Mouse (Mus musculus) ES-Bruce4 (cell line): Measurements from ENCODE around the gene Padi3. TPM values are rescaled to one million over a fixed set of nuclear protein-coding genes. Genes with fewer than 3 reads are reported as not detected.

ENCODE experiments used
- H3K27ac ChIP-seq: 2 replicates; pipeline ENCODE4 v1.5.1; 2012; ENCODE audit warnings: low read length, inconsistent platforms; ENCODE audit not compliant: insufficient read depth
- H3K27me3 ChIP-seq: 2 replicates; pipeline ENCODE4 v1.6.1; 2012; ENCODE audit warnings: mild to moderate bottlenecking, low read length, inconsistent platforms; ENCODE audit not compliant: control insufficient read depth, poor library complexity, insufficient read depth, severe bottlenecking
- H3K36me3 ChIP-seq: 2 replicates; pipeline ENCODE4 v1.6.1; 2012; ENCODE audit warnings: inconsistent platforms, mild to moderate bottlenecking, low read length, moderate library complexity; ENCODE audit not compliant: control insufficient read depth, poor library complexity, insufficient read depth, severe bottlenecking
- H3K4me1 ChIP-seq: one replicate; pipeline ENCODE4 v1.8.1; 2011; ENCODE audit warnings: low read length; ENCODE audit not compliant: control insufficient read depth, insufficient read depth
- H3K4me3 ChIP-seq: 2 replicates; pipeline ENCODE4 v1.5.1; 2011; ENCODE audit warnings: low read depth, mild to moderate bottlenecking, low read length
- H3K9ac ChIP-seq: 2 replicates; pipeline ENCODE4 v1.6.1; 2012; ENCODE audit warnings: low read depth, mild to moderate bottlenecking, inconsistent platforms; ENCODE audit not compliant: poor library complexity, severe bottlenecking
- H3K9me3 ChIP-seq: replicated peaks from 2 replicates; pipeline ENCODE4 v1.6.1; 2012; ENCODE audit warnings: mild to moderate bottlenecking, low read length, inconsistent platforms; ENCODE audit not compliant: control insufficient read depth, poor library complexity, insufficient read depth, severe bottlenecking
- CTCF ChIP-seq: IDR thresholded peaks from one replicate; pipeline ENCODE4 v1.8.1; 2011; ENCODE audit warnings: low read depth, low read length
- EP300 ChIP-seq: IDR thresholded peaks from 2 replicates; pipeline ENCODE4 v1.6.1; 2011; ENCODE audit warnings: low read depth, low read length; ENCODE audit not compliant: insufficient read depth
- POLR2A ChIP-seq: IDR thresholded peaks from one replicate; pipeline ENCODE4 v1.8.1; 2011; ENCODE audit warnings: low read length; ENCODE audit not compliant: insufficient read depth
- polyA plus RNA-seq: library from polyadenylated mRNA; stranded (reverse); fragments of >200 nt; gene quantifications from 2 replicates; pipeline ENCODE4 v1.2.4, GENCODE M21; 2011; ENCODE audit warnings: low read depth; ENCODE audit not compliant: missing spikeins, insufficient read depth, insufficient read length

Padi3 gene
- polyA plus RNA-seq, 1 experiment = 2.8 TPM

- Histone ChIP-seq H3K36me3 (no peaks in the 10 kb centered on the region), H3K4me1 (peaks cover 13% of the 10 kb centered on the region), H3K4me3 (peak overlapping the region; percentile 80), H3K27me3 (no peaks in the 10 kb centered on the region), H3K27ac (peak overlapping the region; percentile 27), H3K9ac (peak overlapping the region; percentile 22), H3K9me3 (no peaks in the 10 kb centered on the region)
- TF ChIP-seq POLR2A (peak; percentile 47), EP300 (0 out of 2 replicates have a peak, but pooled peaks have one; percentile 4), CTCF (peak; percentile 31)
Measured at GRCm38 (mm10) chr4:140814241-140815225, 4.1 kb upstream of the Padi3 start.

- Histone ChIP-seq H3K9ac (peak overlapping the region; percentile 22; the same call in 1 of the 2 replicates), H3K4me3 (peak overlapping the region; percentile 80), H3K4me1 (peaks cover 13% of the 10 kb centered on the region), H3K36me3 (no peaks in the 10 kb centered on the region), H3K27ac (peak overlapping the region; percentile 14), H3K9me3 (no peaks in the 10 kb centered on the region), H3K27me3 (no peaks in the 10 kb centered on the region)
- TF ChIP-seq POLR2A (no peak), EP300 (no peak), CTCF (no peak)
Measured at GRCm38 (mm10) chr4:140813358-140814185, 3.1 kb upstream of the Padi3 start.

- no peaks in the 10 kb centered on the region for H3K36me3 ChIP-seq
- H3K9me3 ChIP-seq = no peaks in the 10 kb centered on the region
- H3K4me1 ChIP-seq = peaks cover 13% of the 10 kb centered on the region
- no peaks in the 10 kb centered on the region for H3K27me3 ChIP-seq
- H3K4me3 ChIP-seq = no peak overlapping the region
- H3K9ac ChIP-seq = no peak overlapping the region
- H3K27ac ChIP-seq = no peak overlapping the region
- TF ChIP-seq POLR2A (no peak), EP300 (no peak)
Measured at GRCm38 (mm10) chr4:140812609-140813008, 2.2 kb upstream of the Padi3 start.

- Histone ChIP-seq H3K4me1 (peaks cover 13% of the 10 kb centered on the region), H3K9me3 (no peaks in the 10 kb centered on the region), H3K36me3 (no peaks in the 10 kb centered on the region), H3K27me3 (no peaks in the 10 kb centered on the region), H3K9ac (no peak overlapping the region), H3K4me3 (no peak overlapping the region), H3K27ac (no peak overlapping the region)
- TF ChIP-seq POLR2A (no peak), EP300 (no peak), CTCF (no peak)
Measured at GRCm38 (mm10) chr4:140812191-140812590, 1.7 kb upstream of the Padi3 start.

- Histone ChIP-seq H3K9me3 (no peaks in the 10 kb centered on the region), H3K36me3 (no peaks in the 10 kb centered on the region), H3K27ac (no peak overlapping the region), H3K27me3 (no peaks in the 10 kb centered on the region), H3K4me3 (no peak overlapping the region), H3K9ac (no peak overlapping the region), H3K4me1 (peaks cover 7% of the 10 kb centered on the region)
- TF ChIP-seq CTCF = no peak
- TF ChIP-seq POLR2A = no peak
- no peak for TF ChIP-seq EP300
Measured at GRCm38 (mm10) chr4:140809118-140809517, 1.3 kb downstream of the Padi3 start.
